ENCODE assay signal across 10 mouse cellular contexts in the genomic region with DNA sequence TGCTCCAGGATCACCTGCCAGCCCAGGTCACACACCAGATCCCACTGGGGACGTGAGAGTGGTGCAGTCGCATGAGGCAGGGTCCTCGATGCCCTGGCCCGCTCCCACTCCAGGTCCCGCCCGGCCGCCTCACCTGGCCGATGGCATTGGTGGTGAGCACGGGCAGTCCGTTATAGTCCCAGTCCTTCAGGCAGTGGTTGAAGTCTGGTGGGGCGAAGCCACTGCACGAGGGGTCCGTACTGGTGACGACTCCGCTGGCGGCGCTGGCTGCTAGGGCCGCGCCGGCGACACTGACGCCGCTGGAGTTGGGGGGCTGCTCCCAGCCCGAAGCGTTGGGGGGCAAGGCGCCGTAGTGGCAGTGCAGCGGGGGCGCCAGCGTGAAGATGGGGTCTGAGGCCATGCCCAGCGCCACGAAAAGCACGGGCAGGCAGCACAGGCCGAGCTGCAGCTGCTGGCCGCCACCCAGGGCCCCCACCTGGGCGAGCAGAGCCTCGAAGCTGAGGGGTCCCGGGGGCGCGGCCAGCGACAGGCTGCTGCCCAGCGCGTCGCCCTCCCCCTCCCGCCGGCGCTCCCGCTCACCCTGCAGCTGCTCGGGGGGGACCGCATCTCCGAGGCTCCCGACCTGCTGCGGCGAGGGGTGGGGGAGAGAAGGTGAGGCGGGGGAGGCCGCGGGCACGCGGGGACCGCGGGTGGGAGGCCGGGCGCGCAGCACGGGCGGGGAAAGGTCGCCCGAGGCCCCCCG. TPM values are rescaled to one million over a fixed set of nuclear protein-coding genes. Genes with fewer than 3 reads are reported as not detected.
A peak's percentile ranks its signal among the peaks of the same experiment; 100 is the strongest.
DNase-seq lines count a peak whose midpoint lies in the region; ATAC-seq and TF ChIP-seq lines count a peak whose summit lies in the region.
"Had no signal": no experiment of that assay in that cellular context is flagged by ENCODE, and none has a peak within 500 bp of the region (broad histone marks: within the 10 kb centered on the region; RNA-seq: fewer than 3 reads in every experiment).

No protein-coding gene starts in this region.

- TF ChIP-seq POLR2A in thymus, adult 2 months (IDR thresholded peaks at IDR 0.05; ENCODE audit: control insufficient read depth, extremely low read depth, insufficient read depth, low read length, poor library complexity) = no peak

- H3K4me1 ChIP-seq in thymus, adult 2 months (replicated peaks; ENCODE audit: control insufficient read depth, insufficient read depth, low read length) = peaks cover 5% of the 10 kb centered on the region; the same call in 1 of the 2 replicates
- H3K4me1 ChIP-seq in heart, postnatal 0 days (ENCODE audit: control insufficient read depth, insufficient read depth) = peaks cover 6% of the 10 kb centered on the region
- H3K4me1 ChIP-seq in midbrain, embryonic 11.5 days (ENCODE audit: control insufficient read depth, insufficient read depth, low read length) = peaks cover 14% of the 10 kb centered on the region

- no peak overlapping the region for H3K27ac ChIP-seq in thymus, adult 2 months (ENCODE audit: control insufficient read depth, insufficient read depth, low read length)
- H3K27ac ChIP-seq in heart, postnatal 0 days (ENCODE audit: low read depth) = no peak overlapping the region; the same call in 1 of the 2 replicates
- H3K27ac ChIP-seq in midbrain, embryonic 11.5 days (ENCODE audit: low read depth, low read length) = peak overlapping the region; percentile 61

- peak overlapping the region; percentile 80 for H3K4me3 ChIP-seq in thymus, adult 2 months (ENCODE audit: control insufficient read depth, insufficient read depth, low read length)
- peak overlapping the region; percentile 84 for H3K4me3 ChIP-seq in heart, postnatal 0 days (ENCODE audit: low read depth, low read length)
- peak overlapping the region; percentile 93 for H3K4me3 ChIP-seq in midbrain, embryonic 11.5 days (ENCODE audit: low read depth, low read length)

- peak overlapping the region; percentile 99 for H3K4me2 ChIP-seq in heart, postnatal 0 days (ENCODE audit: low read depth, low read length)
- H3K4me2 ChIP-seq in midbrain, embryonic 11.5 days = peak overlapping the region; percentile 100

- WGBS in thymus, adult 2 months = 14% methylated on average over 58 of the region's 69 CpGs
- 4% methylated on average over 55 of the region's 69 CpGs for WGBS in heart, postnatal 0 days
- WGBS in midbrain, embryonic 11.5 days = 2% methylated on average over 68 of the region's 69 CpGs

- H3K36me3 ChIP-seq in thymus, adult 2 months (ENCODE audit: control insufficient read depth, insufficient read depth, low read length) = no peaks in the 10 kb centered on the region
- peaks cover 14% of the 10 kb centered on the region; the same call in 1 of the 2 replicates for H3K36me3 ChIP-seq in heart, postnatal 0 days (replicated peaks; ENCODE audit: control insufficient read depth, insufficient read depth, low read length)
- H3K36me3 ChIP-seq in midbrain, embryonic 11.5 days (ENCODE audit: control insufficient read depth, insufficient read depth, low read length) = peaks cover 12% of the 10 kb centered on the region
- H3K36me3 ChIP-seq: G1E had no signal

- DNase-seq in gastrocnemius, postnatal 10 days = peak; percentile 46
- DNase-seq in gastrocnemius, adult 18-20 months (ENCODE audit: low spot score) = no peak
- DNase-seq in thymus, adult 2 months = no peak
- no peak for DNase-seq in thymus, adult 18-20 months
- no peak for DNase-seq in heart, postnatal 0 days (ENCODE audit: low spot score)
- DNase-seq in midbrain, embryonic 11.5 days (ENCODE audit: low spot score, missing footprints) = peak; percentile 90
- no peak for DNase-seq in adipocyte (ENCODE audit: low spot score)

- no peaks in the 10 kb centered on the region for H3K27me3 ChIP-seq in thymus, adult 2 months (ENCODE audit: control insufficient read depth, insufficient read depth, low read length)
- no peaks in the 10 kb centered on the region for H3K27me3 ChIP-seq in heart, postnatal 0 days (ENCODE audit: control insufficient read depth, insufficient read depth, low read length)
- no peaks in the 10 kb centered on the region for H3K27me3 ChIP-seq in midbrain, embryonic 11.5 days (ENCODE audit: control insufficient read depth, insufficient read depth, low read length)

- TF ChIP-seq EP300 in heart, postnatal 0 days (IDR thresholded peaks at IDR 0.05; ENCODE audit: low read depth) = no peak

- peak overlapping the region; percentile 76 for H3K9ac ChIP-seq in heart, postnatal 0 days (replicated peaks; ENCODE audit: low read depth, low read length)
- H3K9ac ChIP-seq in midbrain, embryonic 11.5 days (ENCODE audit: low read length) = peak overlapping the region; percentile 95

- peak; percentile 56 for ATAC-seq in heart, postnatal 0 days (ENCODE audit: insufficient read depth, low read depth)
- peak; percentile 62 for ATAC-seq in midbrain, embryonic 11.5 days (ENCODE audit: low FRiP score)
- ATAC-seq in megakaryocyte-erythroid progenitor cell, adult 5-6 weeks (replicated peaks; ENCODE audit: low FRiP score, low TSS enrichment, poor library complexity, severe bottlenecking) = no peak

- TF ChIP-seq CTCF in thymus, adult 2 months (IDR thresholded peaks at IDR 0.05; ENCODE audit: borderline replicate concordance, control insufficient read depth, extremely low read depth, insufficient read depth, low read length, poor library complexity) = no peak
- TF ChIP-seq CTCF in heart, postnatal 0 days (IDR thresholded peaks at IDR 0.05; ENCODE audit: low read depth) = no peak

- no peaks in the 10 kb centered on the region for H3K9me3 ChIP-seq in heart, postnatal 0 days (replicated peaks; ENCODE audit: control insufficient read depth, low read length)
- H3K9me3 ChIP-seq in midbrain, embryonic 11.5 days (ENCODE audit: control insufficient read depth, low read length) = no peaks in the 10 kb centered on the region
- H3K9me3 ChIP-seq: G1E had no signal

RNA-seq across cellular contexts. Expression of a gene that starts 0.7 kb away (rescaled TPM):
- total RNA-seq in gastrocnemius, postnatal 10 days (2021) = 10 to 100 TPM; 11.8 to 13.9 TPM
- 1 to 10 TPM; 1.2 to 1.3 TPM for total RNA-seq in gastrocnemius, adult 18-20 months (2021)
- 25.7 and 29.9 TPM in 2 replicates for polyA plus RNA-seq in thymus, adult 2 months (2012; rRNA removed)
- total RNA-seq in heart, postnatal 0 days (2014; rRNA removed; ENCODE audit: low replicate concordance) = 46.6 and 46.8 TPM in 2 replicates
- polyA plus RNA-seq in heart, postnatal 0 days (2015; fragmentation: Nextera tagmentation; extraction: Ambion mirVana) = 22.3 and 22.7 TPM in 2 replicates
- 35.4 and 36.0 TPM in 2 replicates for polyA plus RNA-seq in midbrain, embryonic 11.5 days (2014; fragmentation: Nextera tagmentation; extraction: Ambion mirVana)
- 2.2 TPM in 1 of 2 replicates, not detected in the other for total RNA-seq in megakaryocyte-erythroid progenitor cell, adult 5-6 weeks (2014; fragmentation: Nextera tagmentation)
- 4.9 TPM in 1 of 2 replicates, not detected in the other for total RNA-seq in megakaryocyte-erythroid progenitor cell, adult 5-6 weeks (2017)

RNA-seq across cellular contexts. Expression of a gene that starts 13.6 kb away (rescaled TPM):
- total RNA-seq in gastrocnemius, postnatal 10 days (2021) = 10 to 100 TPM; 12.6 to 16.0 TPM
- total RNA-seq in gastrocnemius, adult 18-20 months (2021) = 1 to 10 TPM in 1 of 2 experiments, under 1 TPM in 1; 0.78 to 1.5 TPM
- polyA plus RNA-seq in thymus, adult 2 months (2012; rRNA removed) = 20.0 and 25.0 TPM in 2 replicates
- total RNA-seq in heart, postnatal 0 days (2014; rRNA removed; ENCODE audit: low replicate concordance) = 12.5 and 22.2 TPM in 2 replicates
- 3.9 and 4.1 TPM in 2 replicates for polyA plus RNA-seq in heart, postnatal 0 days (2015; fragmentation: Nextera tagmentation; extraction: Ambion mirVana)
- 24.4 and 27.6 TPM in 2 replicates for polyA plus RNA-seq in midbrain, embryonic 11.5 days (2014; fragmentation: Nextera tagmentation; extraction: Ambion mirVana)
- total RNA-seq in megakaryocyte-erythroid progenitor cell, adult 5-6 weeks (2014; fragmentation: Nextera tagmentation) = not detected in 2 replicates
- not detected in 2 replicates for total RNA-seq in megakaryocyte-erythroid progenitor cell, adult 5-6 weeks (2017)
- total RNA-seq: G1E had no signal
- polyA plus RNA-seq: G1E had no signal

RNA-seq across cellular contexts. Expression of a gene that starts 20.0 kb away (rescaled TPM):
- total RNA-seq in gastrocnemius, postnatal 10 days (2021) = 10 to 100 TPM; 80.2 to 99.9 TPM
- 10 to 100 TPM; 46.1 to 51.0 TPM for total RNA-seq in gastrocnemius, adult 18-20 months (2021)
- 190 and 219 TPM in 2 replicates for polyA plus RNA-seq in thymus, adult 2 months (2012; rRNA removed)
- total RNA-seq in heart, postnatal 0 days (2014; rRNA removed; ENCODE audit: low replicate concordance) = 27.6 and 44.5 TPM in 2 replicates
- polyA plus RNA-seq in heart, postnatal 0 days (2015; fragmentation: Nextera tagmentation; extraction: Ambion mirVana) = 35.0 and 36.2 TPM in 2 replicates
- 166 and 173 TPM in 2 replicates for polyA plus RNA-seq in midbrain, embryonic 11.5 days (2014; fragmentation: Nextera tagmentation; extraction: Ambion mirVana)
- 240 and 264 TPM in 2 replicates for total RNA-seq in megakaryocyte-erythroid progenitor cell, adult 5-6 weeks (2014; fragmentation: Nextera tagmentation)
- total RNA-seq in megakaryocyte-erythroid progenitor cell, adult 5-6 weeks (2017) = 332 and 476 TPM in 2 replicates

RNA-seq across cellular contexts. Expression of a gene that starts 20.2 kb away (rescaled TPM):
- total RNA-seq in gastrocnemius, postnatal 10 days (2021) = not detected
- total RNA-seq in gastrocnemius, adult 18-20 months (2021) = not detected
- 0.11 and 0.50 TPM in 2 replicates for polyA plus RNA-seq in thymus, adult 2 months (2012; rRNA removed)
- not detected in 2 replicates for total RNA-seq in heart, postnatal 0 days (2014; rRNA removed; ENCODE audit: low replicate concordance)
- polyA plus RNA-seq in heart, postnatal 0 days (2015; fragmentation: Nextera tagmentation; extraction: Ambion mirVana) = 0.11 TPM in 1 of 2 replicates, not detected in the other
- polyA plus RNA-seq in midbrain, embryonic 11.5 days (2014; fragmentation: Nextera tagmentation; extraction: Ambion mirVana) = not detected in 2 replicates
- not detected in 2 replicates for total RNA-seq in megakaryocyte-erythroid progenitor cell, adult 5-6 weeks (2014; fragmentation: Nextera tagmentation)
- not detected in 2 replicates for total RNA-seq in megakaryocyte-erythroid progenitor cell, adult 5-6 weeks (2017)
- total RNA-seq: G1E; heart, postnatal 14 days had no signal
- polyA plus RNA-seq: G1E had no signal

RNA-seq across cellular contexts. Expression of a gene that starts 23.8 kb away (rescaled TPM):
- total RNA-seq in gastrocnemius, postnatal 10 days (2021) = 1 to 10 TPM; 1.6 to 3.3 TPM
- total RNA-seq in gastrocnemius, adult 18-20 months (2021) = under 1 TPM in 1 of 2 experiments, not detected in 1; 0.50 TPM
- polyA plus RNA-seq in thymus, adult 2 months (2012; rRNA removed) = 0.67 and 0.92 TPM in 2 replicates
- 3.1 and 8.1 TPM in 2 replicates for total RNA-seq in heart, postnatal 0 days (2014; rRNA removed; ENCODE audit: low replicate concordance)
- 0.34 and 0.85 TPM in 2 replicates for polyA plus RNA-seq in heart, postnatal 0 days (2015; fragmentation: Nextera tagmentation; extraction: Ambion mirVana)
- polyA plus RNA-seq in midbrain, embryonic 11.5 days (2014; fragmentation: Nextera tagmentation; extraction: Ambion mirVana) = 0.19 and 0.71 TPM in 2 replicates
- not detected in 2 replicates for total RNA-seq in megakaryocyte-erythroid progenitor cell, adult 5-6 weeks (2014; fragmentation: Nextera tagmentation)
- not detected in 2 replicates for total RNA-seq in megakaryocyte-erythroid progenitor cell, adult 5-6 weeks (2017)
- total RNA-seq: G1E had no signal
- polyA plus RNA-seq: G1E had no signal

Comparison
In these comparisons a context has a peak if more than half of its experiments do, and no peak if none do; other contexts are left out.
1. DNase-seq: peak in gastrocnemius, postnatal 10 days (single experiment) and midbrain, embryonic 11.5 days (single experiment); none in gastrocnemius, adult 18-20 months (single experiment), thymus, adult 2 months (single experiment), thymus, adult 18-20 months (0 of 2), heart, postnatal 0 days (single experiment) and adipocyte (single experiment).
2. Peak in every context shown above with its lines, with median percentiles within 50 percentile points of each other: H3K4me3 ChIP-seq.